Mouse (Mus musculus): Measurements from ENCODE around the gene Ms4a15.

The Ms4a15 gene

DNA sequence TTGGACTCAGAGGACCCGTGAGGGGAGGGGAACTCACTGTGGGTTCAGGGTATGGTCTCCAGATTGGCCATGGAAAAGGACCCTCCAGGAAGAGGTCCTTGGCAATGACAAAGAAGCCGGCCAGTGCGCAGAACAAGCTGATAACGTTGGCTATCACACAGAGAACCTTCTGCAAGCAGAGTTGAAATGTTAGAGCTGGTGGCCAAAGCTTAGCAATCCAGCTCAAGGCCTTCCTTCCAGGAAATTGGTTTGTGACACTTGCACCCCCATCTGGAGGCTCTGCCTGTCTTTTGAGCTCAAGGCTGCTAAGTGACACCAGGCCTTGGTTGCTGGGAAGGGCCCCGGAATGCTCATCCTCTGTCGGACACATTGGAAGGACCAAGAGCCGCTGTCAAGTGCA, 27.3 kb downstream of the Ms4a15 start:
- no peak for DNase-seq (ENCODE audit: low read depth, low spot score)

DNA sequence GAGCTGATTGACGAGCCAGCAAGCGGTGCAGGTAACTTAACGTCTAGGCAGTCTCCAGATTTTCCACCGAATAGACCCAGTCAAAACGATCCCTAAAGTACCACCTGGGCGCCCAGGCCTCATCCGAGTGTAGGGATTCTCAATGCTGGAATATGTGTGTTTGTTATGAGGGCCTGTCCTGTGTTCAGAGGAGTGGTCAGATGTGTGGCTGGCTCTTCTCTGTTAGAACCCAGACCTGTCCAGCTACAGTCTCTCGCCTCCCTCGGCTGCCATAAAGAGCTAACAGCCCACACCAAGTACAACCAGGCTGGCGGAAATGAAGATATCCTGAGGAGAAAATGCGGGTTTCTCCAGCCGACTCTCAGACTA, 33.1 kb downstream of the Ms4a15 start:
- DNase-seq (ENCODE audit: low read depth, low spot score): no peak

DNA sequence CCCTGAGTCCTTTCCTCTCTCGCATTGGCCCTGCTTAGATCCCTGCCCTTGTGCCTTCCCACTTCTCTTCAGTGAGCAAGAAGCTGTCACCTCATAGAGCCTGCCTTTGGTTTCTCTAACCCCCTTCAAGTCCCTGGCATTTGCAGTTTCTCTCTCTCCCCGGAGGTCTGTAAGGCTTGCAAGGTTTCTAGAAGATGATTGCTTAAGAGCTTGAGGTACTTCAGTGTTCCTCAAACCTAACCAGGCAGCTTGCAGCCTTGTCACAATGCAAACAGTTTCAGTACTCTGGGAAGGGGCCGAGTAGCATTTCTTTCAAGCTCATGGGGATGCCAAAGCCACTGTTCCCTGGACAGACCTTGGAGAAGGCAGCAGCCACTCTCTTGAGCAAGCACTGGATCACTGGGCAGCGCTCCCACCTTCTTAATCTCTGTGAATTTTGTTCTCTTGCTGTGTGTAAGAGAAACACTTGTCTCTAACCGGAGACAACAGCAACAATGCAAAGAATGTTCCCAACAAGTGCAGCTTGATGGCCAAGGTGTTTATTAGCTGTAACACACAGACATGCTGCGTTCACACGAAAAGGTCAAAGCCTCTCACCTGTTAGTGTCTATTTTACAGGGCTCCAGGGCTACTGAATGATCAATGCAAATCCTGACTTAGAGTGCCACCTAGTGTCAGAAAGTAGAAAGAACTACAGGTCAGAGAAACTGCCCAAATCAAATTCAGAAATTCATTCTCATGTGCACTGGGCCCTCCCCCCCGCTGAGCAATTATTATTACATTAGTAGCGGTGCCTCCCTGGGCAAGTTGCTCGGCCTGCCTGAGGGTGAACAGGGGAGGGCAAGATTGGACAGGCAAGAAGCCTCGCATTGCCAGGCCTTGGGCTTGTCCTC, 33.7 kb downstream of the Ms4a15 start:
- DNase-seq (ENCODE audit: low read depth, low spot score): peak; percentile 73

DNA sequence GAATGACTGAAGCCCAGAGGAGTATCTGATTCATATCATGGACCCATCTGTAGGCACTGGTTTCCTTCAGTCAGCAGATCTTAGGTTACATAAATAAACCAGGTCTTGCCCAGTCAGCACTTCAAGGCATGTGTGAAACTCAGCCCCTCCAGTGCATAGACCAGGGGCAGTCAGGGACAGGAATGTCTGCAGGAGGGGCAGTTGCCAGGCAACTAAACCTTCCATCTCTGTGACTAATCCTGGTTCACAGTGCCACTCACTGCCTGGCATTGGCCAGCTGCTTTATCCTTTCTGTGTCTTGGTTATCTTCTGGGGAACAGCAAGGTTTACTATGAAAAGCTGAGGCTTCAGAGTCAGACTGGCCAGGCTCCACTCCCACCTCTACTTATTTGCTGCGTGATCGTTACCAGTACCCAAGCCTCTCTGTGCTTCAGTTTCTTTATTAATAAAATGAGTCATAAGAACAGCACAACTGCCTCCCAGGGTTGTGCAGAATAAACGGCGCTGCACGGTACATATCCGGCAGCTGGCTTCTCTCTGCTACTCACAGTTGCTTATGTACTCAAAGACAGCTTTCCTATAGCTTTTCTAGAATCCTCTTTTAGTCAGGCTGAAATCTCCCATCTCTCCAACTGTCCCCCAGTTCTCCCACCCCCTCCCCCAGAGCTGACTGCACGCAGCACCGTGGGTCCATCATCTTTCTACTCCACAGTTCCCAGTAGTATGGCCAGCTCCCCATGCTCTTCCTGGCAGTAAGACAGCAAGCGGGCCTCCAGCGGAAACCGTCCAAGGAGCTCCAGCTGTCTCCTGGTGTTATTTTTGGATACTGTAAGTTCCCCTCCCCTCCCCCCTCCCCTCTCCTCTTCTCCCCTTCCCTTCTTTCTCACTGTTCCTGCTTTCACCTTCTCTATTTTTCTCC, 40.8 kb downstream of the Ms4a15 start:
- DNase-seq (ENCODE audit: low read depth, low spot score): peak; percentile 28

DNA sequence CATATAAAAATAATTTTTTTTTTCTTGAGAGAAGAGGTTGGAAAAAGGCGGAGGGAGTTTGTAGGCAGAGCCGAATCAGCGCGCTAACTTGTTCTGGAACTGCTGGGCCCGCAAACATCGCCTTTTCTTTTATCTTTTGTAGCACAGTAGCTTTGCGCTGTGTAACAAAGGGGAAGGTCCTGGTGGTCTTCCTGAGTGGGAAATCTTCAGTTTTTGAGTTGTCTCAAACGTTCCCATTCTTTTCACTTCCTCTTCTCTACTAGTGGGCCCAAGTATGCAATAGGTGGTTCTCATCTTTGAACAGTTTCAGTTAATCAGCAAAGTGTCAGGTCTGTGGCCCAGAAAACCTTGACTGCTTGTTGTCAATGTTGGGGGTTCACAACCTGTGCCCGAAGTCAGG, 43.5 kb downstream of the Ms4a15 start:
- DNase-seq (ENCODE audit: low read depth, low spot score): no peak

DNA sequence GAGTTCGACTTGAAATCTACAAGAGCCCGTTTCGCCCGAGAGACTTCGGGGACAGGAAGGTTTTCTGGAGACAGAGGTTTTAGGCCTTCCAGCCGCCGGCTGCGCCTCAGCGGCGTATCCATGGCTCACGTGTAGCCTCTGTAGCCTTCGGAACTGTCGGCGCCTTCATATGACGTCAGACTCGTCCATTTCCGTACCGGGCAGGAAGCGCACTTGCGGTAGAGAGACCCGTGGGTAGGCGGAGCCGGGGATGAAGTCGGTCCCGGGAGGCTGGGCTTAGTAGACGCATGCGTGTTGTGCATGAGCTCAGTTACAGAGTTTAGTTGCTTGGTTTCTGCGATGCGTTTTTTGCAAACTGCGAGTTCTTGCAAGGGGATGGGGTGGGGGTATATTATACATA, 43.9 kb downstream of the Ms4a15 start, which contains the start of gene Ccdc86:
Gene Ccdc86, minus strand, starts transcription at position 155 of the 400 bp plus-strand sequence.
- peak; percentile 99 for DNase-seq (ENCODE audit: low read depth, low spot score)

DNA sequence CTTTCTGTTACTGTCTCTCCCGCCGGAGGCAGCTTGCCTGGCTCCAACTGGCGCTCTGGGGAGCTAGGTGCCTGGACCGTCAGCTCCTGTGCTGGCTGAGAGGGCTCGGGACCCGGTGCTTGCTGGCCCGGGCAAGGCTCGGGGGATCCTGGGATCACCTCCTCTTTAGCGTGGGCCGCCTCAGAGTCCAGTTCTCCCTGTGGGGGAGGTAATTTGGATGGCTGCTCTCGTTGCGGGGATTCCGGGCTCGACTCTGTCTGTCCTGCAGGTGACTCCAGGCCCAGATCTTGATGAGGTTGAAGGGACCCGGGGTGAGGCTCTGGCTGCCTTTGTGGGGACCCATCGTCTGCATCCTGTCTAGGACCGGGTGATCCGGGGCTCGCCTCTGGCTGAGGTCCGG, 44.6 kb downstream of the Ms4a15 start:
- peak; percentile 12 for DNase-seq (ENCODE audit: low read depth, low spot score)

DNA sequence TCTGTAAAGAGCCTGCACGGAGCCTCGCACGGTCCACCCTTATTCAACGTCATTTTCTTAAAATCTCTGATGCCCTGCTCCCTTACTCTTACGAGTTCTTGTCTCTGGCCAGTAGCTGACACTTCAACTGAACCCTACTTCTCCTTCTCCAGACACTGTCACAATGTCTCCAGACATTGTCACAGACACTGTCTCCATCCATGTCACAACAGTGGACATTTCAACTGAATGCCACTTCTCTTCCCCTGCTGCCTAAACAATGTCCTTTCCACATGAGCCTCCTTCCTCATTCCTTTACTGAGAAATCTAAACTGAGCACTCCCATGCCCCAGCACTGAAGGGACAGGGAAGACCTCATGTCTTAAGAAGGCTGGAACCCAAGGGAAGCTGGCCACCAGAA, 45.8 kb downstream of the Ms4a15 start:
- DNase-seq (ENCODE audit: low read depth, low spot score): no peak

DNA sequence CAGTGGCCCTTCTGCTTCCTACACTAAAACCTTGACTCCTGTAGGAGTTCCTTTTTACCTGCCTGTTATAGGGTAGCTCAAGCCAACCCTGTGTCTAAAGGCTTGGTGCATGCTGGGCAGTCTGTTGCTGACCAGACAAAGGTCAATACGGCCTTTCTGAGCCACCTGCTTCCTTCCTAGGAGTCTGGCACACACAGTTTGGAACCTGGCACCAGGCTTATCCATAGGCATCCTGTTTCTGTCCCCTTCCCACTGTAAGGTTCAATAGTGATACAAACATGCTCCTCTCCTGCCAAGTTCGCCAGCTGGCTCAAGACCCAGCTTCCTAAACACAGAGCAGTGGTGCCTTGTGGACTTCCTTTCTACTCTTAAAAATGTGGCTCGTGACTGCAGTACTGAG, 46.5 kb downstream of the Ms4a15 start:
- DNase-seq (ENCODE audit: low read depth, low spot score): no peak

DNA sequence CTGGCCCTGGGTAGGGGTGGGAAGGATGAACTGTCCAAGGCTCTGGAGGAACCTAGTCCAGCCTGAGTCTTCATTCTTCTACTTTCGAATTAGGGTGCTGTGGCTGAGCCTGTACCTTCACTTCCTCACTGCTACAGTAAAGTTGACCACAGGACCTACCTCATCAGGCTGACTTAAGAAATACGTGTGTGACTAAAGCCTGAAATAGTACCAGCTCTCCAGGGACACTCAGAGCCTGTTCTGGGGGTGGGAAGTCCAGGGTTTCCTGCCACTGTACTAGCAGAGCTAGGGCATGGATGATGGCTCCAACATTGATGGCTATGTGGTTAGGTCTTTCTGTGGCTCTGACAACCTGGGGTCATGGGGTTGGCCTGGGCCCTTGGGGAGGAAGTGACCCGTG, 49.1 kb downstream of the Ms4a15 start:
- no peak for DNase-seq (ENCODE audit: low read depth, low spot score)

DNA sequence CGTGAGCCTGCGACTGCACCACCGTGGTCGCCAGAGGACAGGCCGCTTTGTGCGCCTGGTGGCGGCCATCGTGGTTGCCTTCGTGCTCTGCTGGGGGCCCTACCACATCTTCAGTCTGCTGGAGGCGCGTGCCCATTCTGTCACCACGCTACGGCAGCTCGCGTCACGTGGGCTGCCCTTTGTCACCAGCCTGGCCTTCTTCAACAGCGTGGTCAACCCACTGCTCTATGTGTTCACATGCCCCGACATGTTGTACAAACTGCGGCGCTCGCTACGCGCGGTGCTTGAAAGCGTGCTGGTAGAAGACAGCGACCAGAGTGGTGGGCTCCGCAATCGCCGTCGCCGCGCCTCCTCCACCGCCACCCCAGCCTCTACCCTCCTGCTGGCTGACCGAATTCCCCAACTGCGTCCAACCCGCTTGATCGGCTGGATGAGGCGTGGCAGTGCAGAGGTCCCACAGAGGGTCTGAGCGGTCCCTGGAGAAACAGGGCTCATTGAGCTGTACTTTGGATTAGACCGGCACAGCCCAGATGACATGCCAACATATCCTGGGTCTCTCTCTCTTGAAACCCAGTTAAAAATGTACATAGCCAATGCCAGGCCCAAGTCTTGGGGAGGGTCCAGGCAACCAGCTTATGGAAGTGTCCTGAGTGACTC, 52.1 kb downstream of the Ms4a15 start:
- peak; percentile 71 for DNase-seq (ENCODE audit: low read depth, low spot score)

DNA sequence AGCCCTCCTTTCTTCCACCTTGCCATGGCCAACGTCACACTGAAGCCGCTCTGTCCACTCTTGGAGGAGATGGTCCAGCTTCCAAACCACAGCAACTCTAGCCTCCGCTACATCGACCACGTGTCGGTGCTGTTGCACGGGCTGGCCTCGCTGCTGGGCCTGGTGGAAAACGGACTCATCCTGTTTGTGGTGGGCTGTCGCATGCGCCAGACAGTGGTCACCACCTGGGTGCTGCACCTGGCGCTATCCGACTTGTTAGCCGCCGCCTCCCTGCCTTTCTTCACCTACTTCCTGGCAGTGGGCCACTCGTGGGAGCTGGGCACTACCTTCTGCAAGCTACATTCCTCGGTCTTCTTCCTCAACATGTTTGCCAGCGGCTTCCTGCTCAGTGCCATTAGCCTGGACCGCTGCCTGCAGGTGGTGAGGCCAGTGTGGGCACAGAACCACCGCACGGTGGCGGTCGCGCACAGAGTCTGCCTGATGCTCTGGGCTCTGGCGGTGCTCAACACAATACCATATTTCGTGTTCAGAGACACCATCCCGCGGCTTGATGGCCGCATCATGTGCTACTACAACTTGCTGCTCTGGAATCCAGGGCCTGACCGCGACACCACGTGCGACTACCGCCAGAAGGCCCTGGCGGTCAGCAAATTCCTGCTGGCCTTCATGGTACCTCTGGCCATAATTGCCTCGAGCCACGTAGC, 52.8 kb downstream of the Ms4a15 start:
- DNase-seq (ENCODE audit: low read depth, low spot score): peak; percentile 83

DNA sequence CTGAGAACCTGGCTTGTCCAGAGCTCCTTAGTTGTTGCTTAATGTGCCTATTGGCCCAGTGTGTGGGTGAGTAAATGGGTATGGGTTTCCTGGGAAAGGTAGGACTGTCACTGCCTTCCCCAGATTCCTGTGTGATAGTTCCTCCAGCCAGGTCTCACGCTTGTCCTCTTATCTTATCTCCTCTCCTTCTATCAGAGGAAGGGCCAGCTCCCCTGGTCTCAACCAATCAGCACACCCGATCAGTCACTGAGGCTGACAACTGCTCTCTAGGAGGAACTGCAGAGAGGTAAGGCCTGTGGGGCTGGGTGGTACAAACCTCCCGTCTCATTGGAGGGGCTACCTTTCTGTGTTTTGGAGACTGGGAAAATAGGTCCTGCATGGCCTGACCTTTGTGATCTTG, 54.3 kb downstream of the Ms4a15 start:
- no peak for DNase-seq (ENCODE audit: low read depth, low spot score)

DNA sequence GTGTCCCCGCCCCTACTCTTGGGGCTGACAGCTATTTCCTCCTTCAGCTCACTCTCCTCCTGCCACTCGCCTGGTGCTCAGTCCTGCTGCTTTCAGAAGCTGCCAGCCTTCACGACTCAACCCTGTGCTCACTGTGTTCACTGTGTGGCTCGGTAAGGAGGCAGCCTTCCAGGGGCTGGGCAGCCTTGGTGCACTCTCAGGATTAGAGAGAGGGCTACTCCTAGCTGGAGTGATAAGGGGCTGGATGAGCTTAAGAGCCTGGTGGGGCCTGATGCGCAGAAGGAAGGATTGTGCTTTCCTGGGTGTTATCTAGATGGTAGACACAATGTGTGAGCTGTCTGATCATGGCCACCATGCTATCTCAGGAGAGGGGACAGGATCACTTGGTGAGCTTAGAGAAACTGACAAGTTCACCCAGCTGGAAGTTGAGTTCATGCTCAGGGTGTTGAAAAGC, 55.9 kb downstream of the Ms4a15 start, which contains the start of gene Ptgdr2:
Gene Ptgdr2, plus strand, starts transcription at position 51 of the 454 bp plus-strand sequence.
- DNase-seq (ENCODE audit: low read depth, low spot score): no peak

DNA sequence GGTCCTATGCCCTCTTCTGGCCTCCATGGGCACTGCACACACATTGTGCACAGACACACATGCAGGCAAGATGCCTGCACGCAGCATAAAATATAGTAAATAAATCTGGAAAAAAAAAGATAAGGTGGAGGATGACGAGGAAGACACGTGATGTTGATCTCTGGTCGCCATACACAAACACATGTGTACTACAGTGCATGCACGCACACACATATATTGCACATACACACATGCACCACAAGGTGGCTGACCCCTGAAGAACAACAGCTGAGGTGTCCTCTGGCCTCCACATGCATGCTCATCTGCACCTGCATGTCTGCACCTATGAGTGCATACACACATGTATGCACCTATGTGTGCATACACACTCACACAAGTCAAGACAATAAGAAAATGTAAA, 57.0 kb downstream of the Ms4a15 start:
- peak; percentile 51 for DNase-seq (ENCODE audit: low read depth, low spot score)

DNA sequence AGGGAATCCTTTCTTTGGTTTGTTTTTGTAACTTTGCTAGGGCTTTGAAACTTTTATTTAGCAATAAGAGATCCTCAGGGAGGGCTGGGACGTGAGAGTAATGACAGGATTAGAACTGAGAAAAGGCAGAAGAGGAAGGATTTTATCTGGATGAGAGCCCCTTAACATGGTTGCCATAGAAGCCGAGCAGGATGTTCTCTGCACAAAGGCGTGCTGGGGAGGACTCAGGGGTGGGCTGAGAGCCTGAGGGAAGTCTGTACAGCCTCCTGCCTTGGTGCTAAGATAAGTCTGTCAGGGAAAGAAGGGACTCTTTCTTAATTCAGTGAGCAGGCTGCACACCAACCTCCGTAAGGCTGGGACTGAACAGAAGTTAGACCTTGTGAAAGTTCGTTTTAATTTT, 58.0 kb downstream of the Ms4a15 start:
- no peak for DNase-seq (ENCODE audit: low read depth, low spot score)

DNA sequence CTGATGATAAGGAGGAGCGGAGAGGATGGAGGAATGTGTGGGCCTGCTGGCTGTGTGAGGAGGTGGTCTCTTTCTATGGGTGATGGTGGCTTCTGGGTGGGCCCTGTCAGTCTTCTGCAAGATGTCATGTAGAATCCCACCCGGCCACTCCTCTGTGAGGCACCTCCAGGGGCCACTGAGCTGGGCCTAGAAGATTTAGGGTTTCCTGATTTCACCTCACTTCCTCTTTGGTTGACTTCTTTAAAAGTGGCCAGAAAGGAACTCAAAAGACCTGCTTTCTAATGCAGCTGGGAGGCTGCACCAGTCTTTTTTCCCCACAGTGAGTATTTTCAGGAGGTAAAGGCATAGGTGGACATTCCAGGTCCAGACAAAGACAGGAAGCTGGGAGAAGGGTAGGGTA, 62.4 kb downstream of the Ms4a15 start:
- DNase-seq (ENCODE audit: low read depth, low spot score): no peak
